Mouse (Mus musculus) embryo, embryonic 10 days (tissue): ENCODE measurements around the gene Wbp1.
A peak's percentile ranks its signal among the peaks of the same experiment; 100 is the strongest.

Source experiments
- DNase-seq: peaks from one replicate; pipeline ENCODE4 v3.0.0-alpha.2; 2015; ENCODE audit warnings: low spot score

Wbp1 gene

DNA sequence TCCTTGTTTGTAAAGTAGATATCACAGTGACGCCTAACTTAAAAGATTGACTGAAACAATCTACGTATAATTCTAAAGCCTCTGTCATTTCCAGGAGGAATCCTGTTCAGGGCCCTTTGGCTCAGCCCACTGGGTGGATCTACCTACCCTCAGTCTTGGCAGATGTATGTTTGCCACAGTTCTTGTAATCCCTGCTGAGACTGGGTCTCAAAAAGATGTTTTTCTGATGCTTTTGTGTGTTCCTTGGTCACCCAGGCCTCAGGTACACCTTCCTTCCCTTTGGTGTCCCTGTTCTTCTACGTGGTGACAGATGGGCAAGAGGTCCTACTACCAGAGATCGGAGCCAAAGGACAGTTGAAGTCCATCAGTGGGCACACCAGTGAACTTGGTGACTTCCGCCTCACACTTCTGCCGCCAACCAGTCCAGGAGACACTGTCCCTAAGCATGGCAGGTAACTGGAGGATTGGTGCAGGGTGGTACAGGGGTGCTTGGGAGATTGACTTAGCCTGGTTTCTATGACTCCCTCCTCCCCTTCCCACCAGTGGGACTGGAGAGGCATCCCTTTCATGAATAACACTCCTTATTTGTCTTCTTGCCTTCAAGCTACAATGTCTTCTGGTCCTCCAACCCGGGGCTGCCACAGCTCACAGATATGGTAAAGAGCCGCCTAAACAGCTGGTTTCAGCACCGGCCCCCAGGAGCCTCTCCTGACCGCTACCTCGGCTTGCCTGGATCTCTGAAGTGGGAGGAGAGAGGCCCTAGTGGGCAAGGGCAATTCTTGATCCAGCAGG is 4.8 kb downstream of the Wbp1 start:
- DNase-seq: no peak

DNA sequence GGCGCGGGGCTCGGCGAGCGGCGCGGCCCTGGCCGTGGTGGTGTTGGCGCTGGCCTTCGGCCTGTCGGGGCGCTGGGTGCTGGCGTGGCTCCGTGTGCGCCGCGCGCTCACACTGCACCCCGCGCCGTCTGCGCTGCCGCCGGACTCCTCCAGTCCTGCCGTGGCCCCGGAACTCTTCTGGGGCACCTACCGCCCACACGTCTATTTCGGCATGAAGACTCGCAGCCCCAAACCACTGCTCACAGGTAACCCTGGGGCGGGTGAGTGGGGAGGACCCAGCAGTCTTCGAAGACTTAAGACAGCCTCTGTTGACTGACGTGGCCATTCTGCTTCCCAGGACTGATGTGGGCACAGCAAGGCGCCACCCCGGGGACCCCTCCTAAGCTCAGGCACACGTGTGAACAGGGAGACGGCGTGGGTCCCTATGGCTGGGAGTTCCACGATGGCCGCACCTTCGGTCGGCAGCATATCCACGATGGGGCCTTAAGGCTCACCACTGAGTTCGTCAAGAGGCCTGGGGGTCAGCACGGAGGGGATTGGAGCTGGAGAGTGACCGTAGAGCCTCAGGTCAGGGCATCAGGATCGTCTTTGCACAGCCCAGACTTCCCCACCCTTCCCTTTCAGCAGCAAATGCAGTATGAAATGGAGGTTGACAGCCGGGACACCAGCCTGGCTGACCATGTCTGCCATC is 5.5 kb downstream of the Wbp1 start:
- no peak for DNase-seq

DNA sequence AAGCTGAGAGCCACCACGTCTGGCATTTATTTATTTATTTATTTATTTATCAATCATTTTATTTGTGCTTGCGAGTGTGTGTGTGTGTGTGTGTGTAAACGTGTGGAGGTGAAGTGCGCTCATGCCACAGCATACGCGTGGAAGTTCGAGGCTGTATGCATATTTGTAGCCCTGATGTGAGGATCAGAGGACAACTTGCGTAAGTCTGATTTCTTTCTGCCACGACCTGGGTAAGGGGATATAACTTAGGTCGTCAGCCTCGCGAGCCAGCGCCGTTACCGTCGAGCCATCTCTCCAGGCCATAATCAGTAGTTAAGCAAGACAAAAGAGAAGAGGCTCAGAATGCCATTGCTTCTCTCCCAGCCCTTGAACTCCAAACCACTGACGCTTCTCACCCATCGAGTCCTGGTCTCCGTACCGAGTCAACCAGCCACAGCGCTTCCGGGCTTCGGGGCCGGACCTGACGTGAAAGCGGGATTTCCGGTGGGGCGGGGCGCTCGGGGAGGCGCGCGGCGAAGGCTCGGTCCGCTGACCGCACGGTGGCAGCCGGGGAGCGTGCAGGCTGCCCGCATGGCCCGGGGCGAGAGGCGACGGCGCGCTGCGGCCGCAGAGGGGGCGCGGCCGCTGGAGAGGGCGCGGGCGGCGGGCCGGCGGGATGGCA is 6.2 kb downstream of the Wbp1 start, which contains the start of gene Mogs:
Gene Mogs (plus strand): TSS at position 486 of the 661 bp plus-strand sequence.
- DNase-seq: peak; percentile 95

DNA sequence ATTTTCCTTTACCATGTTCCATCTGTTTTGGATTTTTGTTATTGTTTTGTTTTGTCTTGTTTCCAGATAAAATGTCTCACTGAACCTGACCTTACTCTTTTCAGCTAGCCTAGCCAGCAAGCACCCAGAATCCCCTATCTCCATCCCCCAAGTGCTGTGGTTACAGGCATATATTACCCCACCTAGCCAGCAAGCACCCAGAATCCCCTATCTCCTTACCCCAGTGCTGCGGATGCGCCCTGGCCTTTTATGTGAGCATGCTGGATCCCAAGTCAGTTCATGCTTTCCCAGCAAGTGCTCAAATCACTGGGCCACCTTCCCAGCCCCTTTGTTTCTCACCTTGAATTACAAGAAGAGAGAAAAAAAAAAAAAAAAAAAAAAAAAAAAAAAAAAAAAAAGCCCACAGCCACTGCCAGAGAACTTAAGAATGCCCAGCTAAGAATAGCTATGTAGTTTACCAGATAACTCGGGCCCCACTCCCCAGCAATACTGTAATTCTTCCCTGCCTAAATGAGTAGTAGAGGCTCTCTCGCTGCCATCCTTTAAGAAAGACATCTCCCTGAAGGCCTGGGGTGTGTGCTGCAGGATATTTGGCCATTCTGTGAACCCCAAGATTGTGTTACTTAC is 9.7 kb downstream of the Wbp1 start:
- DNase-seq: no peak

DNA sequence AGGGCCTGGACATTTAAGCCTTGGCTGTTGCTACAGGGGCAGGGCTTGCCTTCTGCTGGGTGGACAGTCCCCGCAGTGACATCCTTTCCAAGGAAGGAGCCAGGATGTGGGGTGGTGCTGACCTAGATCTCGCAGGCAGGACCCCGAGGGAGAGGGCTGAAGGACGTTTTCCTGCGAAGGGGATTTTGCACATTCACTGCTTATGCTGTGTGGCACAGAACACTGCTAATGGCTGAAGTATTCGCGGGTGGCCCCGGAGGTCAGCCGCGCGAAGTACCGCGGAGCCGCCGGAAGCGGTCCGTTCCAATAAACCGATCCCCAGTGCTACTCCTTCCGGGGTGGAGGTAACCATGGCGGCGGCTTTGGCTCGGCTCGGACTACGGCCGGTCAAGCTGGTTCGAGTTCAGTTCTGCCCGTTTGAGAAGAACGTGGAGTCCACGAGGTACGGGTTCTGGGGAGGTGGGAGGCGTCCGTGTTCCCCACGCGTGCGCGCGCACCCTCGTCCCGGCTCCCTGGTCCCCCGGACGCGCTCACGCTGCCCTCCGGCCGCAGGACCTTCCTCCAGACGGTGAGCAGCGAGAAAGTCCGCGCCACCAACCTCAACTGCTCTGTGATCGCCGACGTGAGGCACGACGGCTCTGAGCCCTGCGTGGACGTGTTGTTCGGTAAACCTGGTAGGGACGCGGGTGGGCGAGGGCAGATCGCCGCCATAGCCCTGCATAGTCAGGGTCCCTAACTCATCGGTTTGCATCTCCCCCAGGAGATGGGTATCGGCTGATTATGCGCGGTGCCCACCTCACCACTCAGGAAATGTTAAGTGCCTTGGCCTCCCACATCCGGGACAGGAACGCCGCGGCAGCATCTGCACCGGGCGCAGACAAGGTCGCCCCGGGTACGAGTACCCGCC is 12.3 kb downstream of the Wbp1 start, which contains the start of gene Mrpl53:
Gene Mrpl53 (plus strand): TSS at position 279 of the 907 bp plus-strand sequence.
- peak; percentile 82 for DNase-seq

DNA sequence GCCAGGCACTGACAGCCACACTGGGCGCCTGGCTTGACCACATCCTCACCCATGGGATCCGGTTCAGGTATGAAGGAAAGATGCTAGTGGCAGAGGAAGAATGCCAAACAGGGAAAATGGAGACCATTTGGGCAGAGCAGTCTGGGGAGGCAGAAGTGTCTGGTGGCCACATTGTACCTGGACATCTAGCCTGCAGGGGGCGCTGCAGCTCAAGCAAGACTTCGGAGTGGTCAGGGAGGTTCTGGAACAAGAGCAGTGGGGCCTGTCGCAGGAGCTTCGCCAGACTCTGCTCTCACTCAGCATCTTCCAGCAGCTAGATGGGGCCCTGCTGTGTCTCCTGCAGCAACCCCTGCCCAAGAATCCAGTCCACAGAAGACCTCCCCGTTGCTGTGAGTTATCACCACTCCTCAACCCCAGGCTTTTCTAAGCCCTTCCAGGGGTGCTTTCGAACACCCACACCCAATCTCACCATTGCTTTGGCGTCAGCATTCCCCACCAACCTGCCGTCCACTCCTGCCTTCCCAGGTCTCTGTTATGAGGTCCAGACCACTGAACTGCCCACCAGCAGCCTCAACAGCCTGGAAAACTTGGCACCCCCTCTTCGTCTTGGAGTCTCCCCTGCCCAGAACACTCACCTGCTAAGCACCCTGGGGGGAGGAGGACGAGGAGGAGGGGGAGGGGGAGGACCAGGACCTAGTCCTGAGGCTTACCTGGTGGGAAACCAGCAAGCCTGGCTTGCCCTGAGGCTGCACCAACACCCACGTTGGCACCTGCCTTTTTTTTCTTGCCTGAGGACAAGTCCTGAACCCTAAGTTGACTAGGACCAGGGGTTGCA is 13.6 kb downstream of the Wbp1 start:
- DNase-seq: peak; percentile 90

DNA sequence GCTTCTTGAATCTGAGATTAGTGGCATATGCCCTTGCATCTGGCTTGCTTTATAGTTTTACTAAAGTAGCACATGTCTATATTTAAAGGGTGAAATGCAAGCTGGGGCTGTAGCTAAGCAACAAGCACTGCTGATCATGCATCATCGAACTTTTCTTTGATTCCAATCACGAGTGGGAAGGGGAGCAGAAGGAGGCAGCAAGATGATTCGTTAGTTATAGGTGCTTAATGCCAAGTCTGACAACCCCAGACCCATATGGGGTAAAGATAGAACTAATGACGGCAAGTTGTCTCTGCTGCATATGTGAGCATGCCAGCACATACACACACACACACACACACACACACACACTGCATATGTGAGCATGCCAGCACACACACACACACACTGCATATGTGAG is 17.2 kb downstream of the Wbp1 start:
- DNase-seq: no peak

DNA sequence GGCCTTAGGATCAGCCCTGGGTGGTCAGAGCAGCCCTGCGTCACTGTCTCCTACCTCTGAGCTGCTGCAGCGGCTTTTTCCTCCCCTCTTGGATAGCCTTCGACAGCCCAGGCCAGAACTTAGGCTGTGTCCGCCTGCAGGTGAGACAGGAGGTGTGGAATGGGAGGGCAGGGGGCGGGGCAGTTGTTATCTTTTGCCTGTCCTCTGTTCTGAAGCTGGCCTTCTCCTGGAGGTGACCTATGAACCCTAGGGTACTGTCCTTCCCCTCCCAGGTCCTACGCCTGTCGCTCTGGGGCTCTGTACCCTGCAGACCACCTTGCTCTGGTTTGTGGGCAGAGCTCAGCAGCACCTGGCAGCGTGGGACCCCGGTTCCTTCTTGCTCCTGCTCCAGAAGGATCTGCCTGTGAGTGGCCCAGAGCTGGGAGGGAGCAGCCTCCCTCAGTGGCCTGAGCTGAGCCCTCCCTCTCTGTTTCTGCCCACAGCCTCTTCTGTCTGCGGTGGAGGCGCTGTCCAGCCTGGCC is 18.2 kb downstream of the Wbp1 start:
- no peak for DNase-seq

DNA sequence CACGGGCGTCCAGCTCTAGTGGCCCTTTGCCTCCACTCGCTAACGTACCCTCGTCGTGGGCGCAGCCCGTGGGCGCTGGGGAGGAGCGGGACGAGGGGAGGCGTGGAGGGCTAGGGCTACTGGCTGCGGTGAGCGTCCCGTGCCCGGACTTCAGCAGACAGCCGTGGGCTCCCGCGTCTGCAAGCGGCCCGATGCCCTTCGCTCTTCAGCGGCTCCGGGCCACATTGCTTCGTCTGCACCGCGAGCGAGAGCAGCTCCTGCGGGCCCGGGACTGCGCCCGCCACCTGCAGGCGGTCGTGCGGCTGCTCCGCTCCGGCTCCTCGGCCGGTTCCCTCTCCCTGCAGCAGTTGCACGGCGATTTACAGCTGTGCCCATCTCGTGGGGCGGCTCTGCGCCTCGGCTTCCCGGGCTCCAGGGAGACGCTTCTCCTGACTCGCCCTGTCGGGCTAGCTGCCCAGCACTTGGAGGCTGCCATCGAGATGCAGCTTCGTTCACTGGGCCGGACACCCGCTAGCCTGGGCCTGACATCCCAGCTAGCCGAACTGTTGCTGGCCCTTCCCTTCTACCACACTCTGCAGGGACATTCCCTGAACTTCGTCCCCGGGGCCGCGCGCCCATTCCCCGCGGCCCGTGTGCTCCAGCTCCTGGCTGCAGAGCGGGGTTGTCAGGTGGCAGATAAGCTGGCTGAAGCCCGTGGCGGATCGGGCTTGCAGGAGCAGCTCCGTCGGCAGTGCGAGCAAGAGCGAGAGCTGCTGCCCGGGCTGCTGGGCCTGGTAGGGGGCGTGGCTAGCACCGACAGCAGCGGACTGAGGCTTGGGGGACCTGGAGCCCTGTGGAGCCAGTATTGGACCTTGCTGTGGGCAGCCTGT is 19.4 kb downstream of the Wbp1 start:
- DNase-seq: peak; percentile 80

DNA sequence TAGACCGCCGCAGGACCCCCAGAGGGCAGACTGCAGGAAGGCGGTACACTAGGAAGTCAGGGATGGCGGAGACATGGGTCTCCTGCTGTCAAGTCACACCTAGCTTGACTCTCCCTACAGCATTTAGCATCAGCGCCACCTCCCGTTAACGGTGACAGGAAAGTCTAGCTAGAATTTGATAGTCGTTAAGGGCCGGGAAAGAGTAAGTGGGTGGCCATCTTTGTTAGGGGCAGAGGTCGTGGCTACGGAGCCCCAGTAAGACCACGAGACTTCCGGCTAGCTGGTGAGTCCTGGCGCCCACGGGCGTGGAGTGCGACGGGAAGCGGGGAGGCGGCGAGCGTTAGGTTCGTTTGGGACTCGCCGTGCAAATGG is 20.1 kb downstream of the Wbp1 start, which contains the start of the genes Ccdc142 and Gm42688:
Gene Ccdc142 (plus strand): TSS at position 286 of the 372 bp plus-strand sequence.
Gene Gm42688 (plus strand): TSS at position 302 of the 372 bp plus-strand sequence.
- peak; percentile 94 for DNase-seq

DNA sequence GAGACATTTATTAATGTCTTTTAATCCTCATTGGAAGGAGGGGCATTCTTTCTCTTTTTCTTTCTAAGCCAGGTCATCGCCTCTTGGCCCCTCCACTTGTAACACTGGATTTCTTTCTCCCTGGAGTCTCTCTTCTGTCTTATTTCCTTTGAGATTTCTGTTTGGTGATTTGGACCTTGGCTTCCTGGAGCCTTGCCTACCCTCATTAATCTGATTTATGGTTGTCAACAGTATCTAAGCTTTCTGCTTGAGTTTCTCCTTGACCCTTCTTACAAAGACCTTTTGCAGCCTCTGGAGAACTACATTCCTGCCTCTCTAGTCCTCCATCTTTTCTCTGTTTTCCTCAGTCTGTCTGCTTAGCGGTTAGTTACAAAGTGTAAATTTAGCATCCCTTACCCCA is 22.9 kb downstream of the Wbp1 start:
- peak; percentile 2 for DNase-seq

DNA sequence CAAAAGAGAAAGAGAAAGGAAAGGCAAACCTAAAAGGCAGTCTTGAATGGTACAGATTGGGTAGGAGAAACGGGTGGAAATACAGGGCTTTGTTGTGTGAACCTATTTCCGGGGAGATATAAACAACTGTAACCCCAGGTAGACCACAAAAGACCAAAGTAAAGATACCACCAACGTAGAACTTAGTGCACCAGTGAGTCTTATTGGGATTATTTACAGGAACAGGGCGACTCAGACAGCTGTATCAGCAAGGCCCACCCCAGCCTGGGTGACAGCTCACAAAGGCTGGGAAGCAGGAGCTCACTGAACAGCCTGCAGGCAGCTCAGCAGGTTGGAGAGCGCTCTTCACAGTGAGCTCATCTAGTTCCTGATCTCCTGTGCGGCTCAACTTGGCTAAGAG is 25.4 kb downstream of the Wbp1 start:
- peak; percentile 3 for DNase-seq

DNA sequence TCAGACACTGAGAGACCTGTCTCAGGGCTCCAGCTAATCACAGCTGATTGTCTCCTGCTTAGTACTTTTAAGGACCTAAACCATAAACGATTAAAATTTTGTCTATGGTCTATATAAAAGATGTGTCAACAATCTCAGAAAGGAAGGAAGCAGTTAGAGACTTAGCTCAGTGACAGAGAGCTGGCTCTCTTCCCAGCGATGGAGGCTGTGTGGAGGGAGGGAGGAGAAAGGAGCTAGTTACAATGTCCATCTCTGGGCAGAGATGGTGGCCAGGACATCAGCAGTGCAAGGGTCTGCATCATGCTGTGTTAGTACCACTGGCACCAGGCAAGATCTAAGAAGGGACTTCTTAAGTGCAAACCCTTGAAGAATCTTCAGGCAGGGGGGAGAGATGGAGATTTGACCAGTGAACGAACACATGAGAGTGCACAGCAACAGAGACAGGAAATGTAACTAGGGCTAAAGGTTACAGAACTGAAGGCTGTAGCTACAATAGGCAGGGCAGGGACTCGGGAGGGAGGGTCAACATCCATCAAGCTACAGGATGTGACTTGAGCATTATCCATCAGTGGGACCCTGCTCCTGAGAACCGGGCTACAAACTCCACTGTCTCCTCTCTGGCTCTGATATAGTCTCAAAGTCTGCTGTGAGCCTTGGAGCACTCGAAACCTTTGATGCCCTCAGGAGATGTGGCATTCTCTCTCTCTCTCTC is 28.8 kb downstream of the Wbp1 start:
- DNase-seq: peak; percentile 3

DNA sequence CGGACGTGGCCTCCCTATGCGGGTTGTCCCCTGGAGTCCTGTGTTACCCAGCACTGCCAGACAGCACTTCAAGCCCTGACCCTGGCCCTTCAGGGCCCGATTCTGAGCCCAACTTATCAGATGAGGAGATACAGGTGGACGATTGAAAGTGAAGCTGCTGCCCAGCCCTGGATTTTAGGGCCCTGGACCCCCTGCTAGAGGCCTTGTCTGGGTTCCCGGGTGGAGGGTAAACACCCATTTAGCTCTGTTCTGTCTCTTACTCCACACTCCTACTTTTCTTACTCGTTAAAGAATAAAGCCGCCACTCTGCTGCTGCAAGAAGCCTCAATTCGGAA is 33.5 kb downstream of the Wbp1 start:
- DNase-seq: no peak

DNA sequence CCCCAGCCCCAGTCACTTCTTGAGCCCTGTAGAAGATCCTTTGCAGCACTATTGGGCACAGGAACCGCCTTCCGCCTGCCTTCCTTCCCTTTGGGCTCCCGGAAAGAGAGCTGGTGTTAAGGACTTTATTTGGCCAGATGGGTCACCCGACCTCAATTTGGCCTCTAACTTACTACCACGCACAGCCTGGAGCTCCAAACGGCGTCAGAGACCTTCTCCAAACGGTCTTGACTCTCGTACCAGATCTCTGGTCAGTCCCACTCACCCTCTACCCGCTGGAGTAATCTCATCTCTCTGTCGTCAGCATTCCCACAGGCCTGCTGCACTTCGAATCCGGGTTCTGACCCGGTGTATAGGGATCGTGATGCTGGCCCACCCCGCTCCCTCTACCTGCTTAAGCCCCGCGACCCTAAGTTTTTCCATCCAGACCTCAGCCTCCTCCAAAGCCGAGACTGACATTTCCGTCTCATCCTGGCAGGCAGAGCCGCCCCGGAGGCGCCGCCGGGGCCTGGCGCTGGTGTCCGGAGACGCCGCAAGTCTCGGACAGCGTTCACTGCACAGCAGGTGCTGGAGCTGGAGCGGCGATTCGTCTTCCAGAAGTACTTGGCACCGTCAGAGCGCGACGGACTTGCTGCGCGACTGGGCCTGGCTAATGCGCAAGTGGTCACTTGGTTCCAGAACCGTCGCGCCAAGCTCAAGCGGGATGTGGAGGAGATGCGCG is 34.0 kb downstream of the Wbp1 start:
- peak; percentile 49 for DNase-seq

DNA sequence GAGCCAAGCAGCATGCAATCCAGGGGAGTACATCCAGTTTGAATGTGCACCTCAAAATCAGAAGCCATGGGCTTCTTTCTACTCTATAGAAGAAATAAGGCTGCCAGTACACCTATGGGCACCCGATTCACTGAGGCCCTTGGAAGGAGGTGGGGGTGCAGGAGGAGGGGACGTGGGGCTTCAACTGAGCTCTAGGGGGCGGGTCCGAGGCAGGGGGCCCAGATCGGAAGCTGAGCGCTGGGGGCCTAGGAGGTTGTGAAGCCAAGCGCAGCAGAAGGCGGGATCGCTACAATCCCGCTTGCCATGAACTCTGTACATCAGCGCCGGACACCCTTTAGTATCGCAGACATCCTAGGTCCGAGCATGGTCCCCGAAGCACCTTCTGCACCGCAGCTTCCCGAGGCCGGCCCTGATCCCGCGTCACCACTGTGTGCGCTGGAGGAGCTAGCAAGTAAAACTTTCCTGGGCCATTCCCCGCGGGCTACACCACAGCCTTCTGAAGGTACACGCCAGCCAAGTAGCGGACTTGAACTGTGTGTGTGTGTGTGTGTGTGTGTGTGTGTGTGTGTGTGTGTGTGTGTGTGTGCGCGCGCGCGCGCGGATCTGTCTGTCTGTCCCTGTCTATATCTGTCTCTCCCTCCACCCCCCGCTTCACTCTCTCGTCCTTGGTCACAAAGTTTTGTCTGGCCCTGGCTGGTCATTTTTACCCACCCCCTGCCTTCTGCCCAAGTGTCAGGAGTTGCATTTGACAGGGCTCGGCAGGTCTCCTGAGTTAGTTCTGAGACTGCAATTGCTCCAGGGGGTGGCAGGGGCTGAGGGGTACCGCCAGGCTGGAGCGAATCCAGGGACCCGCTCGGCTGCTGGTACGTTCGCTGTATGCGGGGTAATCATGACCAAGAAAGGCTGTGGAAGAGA is 35.0 kb downstream of the Wbp1 start, which contains the start of gene Lbx2:
Gene Lbx2 (plus strand): TSS at position 247 of the 915 bp plus-strand sequence.
- DNase-seq: no peak

DNA sequence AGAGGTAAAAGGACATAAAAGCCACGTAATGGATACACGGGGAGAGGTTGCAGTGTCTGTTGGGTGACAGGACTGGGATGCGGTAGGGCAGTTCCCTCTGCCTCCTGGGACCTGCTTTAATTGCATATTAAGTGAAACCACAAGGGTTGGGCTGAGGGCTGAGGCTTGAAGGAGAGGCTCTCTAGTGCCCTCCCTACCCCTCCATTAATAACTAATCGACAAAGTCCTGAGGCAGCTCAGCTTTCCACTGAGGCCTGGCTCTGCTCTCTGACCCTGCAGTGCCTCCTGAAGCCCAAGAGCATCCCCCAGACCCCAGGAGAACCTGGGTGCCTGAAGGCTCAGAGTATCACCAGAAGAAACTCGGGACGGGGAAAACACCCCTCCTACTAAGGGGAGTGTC is 36.9 kb downstream of the Wbp1 start:
- DNase-seq: no peak
